Mouse (Mus musculus) embryonic facial prominence, embryonic 13.5 days (tissue): ENCODE results near the gene Dph3. TPM values are rescaled to one million over a fixed set of nuclear protein-coding genes. Genes with fewer than 3 reads are reported as not detected.

ENCODE experiments used
- ATAC-seq: fragments of 200-750 bp; cut with Nextera tagmentation; 2 replicates; pipeline ENCODE4 v1.8.0; 2017; ENCODE audit warnings: low read depth; ENCODE audit not compliant: insufficient number of reproducible peaks, insufficient read depth, low FRiP score, low TSS enrichment
- H3K27ac ChIP-seq: fragments of 300-500 bp; sonication (generic); 2 replicates; pipeline ENCODE4 v1.5.1; 2015; ENCODE audit warnings: moderate library complexity, mild to moderate bottlenecking, inconsistent platforms
- H3K27me3 ChIP-seq: fragments of 300-500 bp; sonication (generic); 2 replicates; pipeline ENCODE4 v1.6.1; 2015; ENCODE audit warnings: mild to moderate bottlenecking, inconsistent platforms
- H3K36me3 ChIP-seq: fragments of 300-500 bp; sonication (generic); 2 replicates; pipeline ENCODE4 v1.6.1; 2015; ENCODE audit warnings: mild to moderate bottlenecking, inconsistent platforms
- H3K4me1 ChIP-seq: fragments of 300-500 bp; sonication (generic); 2 replicates; pipeline ENCODE4 v1.6.1; 2015; ENCODE audit warnings: inconsistent platforms
- H3K4me2 ChIP-seq: fragments of 300-500 bp; sonication (generic); 2 replicates; pipeline ENCODE4 v1.6.1; 2015; ENCODE audit warnings: moderate library complexity, mild to moderate bottlenecking, inconsistent platforms
- H3K4me3 ChIP-seq: fragments of 300-500 bp; sonication (generic); 2 replicates; pipeline ENCODE4 v1.5.1; 2015; ENCODE audit warnings: mild to moderate bottlenecking, inconsistent platforms
- H3K9ac ChIP-seq: fragments of 300-500 bp; sonication (generic); 2 replicates; pipeline ENCODE4 v1.6.1; 2015; ENCODE audit warnings: mild to moderate bottlenecking, inconsistent platforms
- H3K9me3 ChIP-seq: fragments of 300-500 bp; sonication (generic); 2 replicates; pipeline ENCODE4 v1.6.1; 2016; ENCODE audit warnings: inconsistent platforms
- WGBS: fragments of 180-500 bp; shearing (Covaris S2); methylation state at CpG from one replicate; pipeline ENCODE4 v1.1.7; 2015; ENCODE audit warnings: mixed read lengths; 5-methylcytosine and 5-hydroxymethylcytosine counted together
- polyA plus RNA-seq: library from polyadenylated mRNA; unstranded; fragments of >200 nt; fragmentation: Nextera tagmentation; extraction: Ambion mirVana; gene quantifications from 2 replicates; pipeline ENCODE4 v1.2.1, GENCODE M21; 2015

The Dph3 gene
- polyA plus RNA-seq, 1 experiment from 2014 or later, result 77.9 TPM

- H3K9me3 ChIP-seq, result no peaks in the 10 kb centered on the region
- peaks cover 25% of the 10 kb centered on the region for H3K36me3 ChIP-seq
- H3K27me3 ChIP-seq, result no peaks in the 10 kb centered on the region
- peaks cover 13% of the 10 kb centered on the region for H3K4me1 ChIP-seq
- WGBS, result 94% methylated on average over 2 of the region's 2 CpGs
- H3K4me2 ChIP-seq, result no peak overlapping the region
- ATAC-seq, result no peak
- H3K4me3 ChIP-seq, result no peak overlapping the region
- no peak overlapping the region for H3K27ac ChIP-seq
- no peak overlapping the region for H3K9ac ChIP-seq
Measured at GRCm38 (mm10) chr14:32083466-32083865, 2.1 kb downstream of the Dph3 start.

DNA sequence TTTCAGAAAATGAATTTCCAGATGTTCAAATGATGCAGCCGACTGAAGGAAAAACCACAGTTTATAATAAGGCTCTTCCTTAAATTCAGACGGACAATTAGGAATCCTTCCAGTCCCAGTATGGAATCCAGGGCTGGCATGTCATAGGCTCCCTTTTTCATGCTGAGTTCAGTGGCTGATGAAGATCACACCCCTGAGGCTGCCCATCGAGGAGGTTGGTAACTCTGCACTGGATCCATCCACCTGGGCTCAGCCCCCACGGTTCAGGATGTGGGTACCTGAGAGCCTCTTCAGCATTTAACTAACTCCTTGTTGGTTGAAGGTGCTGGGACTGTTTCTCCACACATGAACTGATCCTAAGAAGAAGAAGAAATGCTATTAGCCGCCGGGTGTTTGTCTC, 2.6 kb downstream of the Dph3 start:
- ATAC-seq, result no peak
- Histone ChIP-seq H3K9me3 (no peaks in the 10 kb centered on the region), H3K27ac (no peak overlapping the region), H3K27me3 (no peaks in the 10 kb centered on the region), H3K9ac (no peak overlapping the region), H3K36me3 (peaks cover 25% of the 10 kb centered on the region), H3K4me3 (no peak overlapping the region), H3K4me1 (peaks cover 13% of the 10 kb centered on the region), H3K4me2 (no peak overlapping the region)
- WGBS, result 89% methylated on average over 6 of the region's 6 CpGs

- H3K27me3 ChIP-seq, result no peaks in the 10 kb centered on the region
- H3K4me2 ChIP-seq, result no peak overlapping the region
- no peak overlapping the region for H3K4me3 ChIP-seq
- ATAC-seq, result no peak
- 82% methylated on average over 10 of the region's 10 CpGs for WGBS
- H3K9me3 ChIP-seq, result no peaks in the 10 kb centered on the region
- no peak overlapping the region for H3K9ac ChIP-seq
- no peak overlapping the region for H3K27ac ChIP-seq
- H3K4me1 ChIP-seq, result peaks cover 3% of the 10 kb centered on the region
- H3K36me3 ChIP-seq, result peaks cover 25% of the 10 kb centered on the region
Measured at GRCm38 (mm10) chr14:32081026-32081425, 4.5 kb downstream of the Dph3 start.

GRCm38 (mm10) chr14:32076896-32077575, 8.5 kb downstream of the Dph3 start:
- H3K4me1 ChIP-seq, result no peaks in the 10 kb centered on the region
- H3K27ac ChIP-seq, result no peak overlapping the region
- H3K9me3 ChIP-seq, result no peaks in the 10 kb centered on the region
- no peak overlapping the region for H3K4me3 ChIP-seq
- peaks cover 14% of the 10 kb centered on the region for H3K36me3 ChIP-seq
- ATAC-seq, result no peak
- 47% methylated on average over 8 of the region's 8 CpGs for WGBS
- H3K27me3 ChIP-seq, result no peaks in the 10 kb centered on the region
- no peak overlapping the region; the same call in 1 of the 2 replicates for H3K9ac ChIP-seq
- H3K4me2 ChIP-seq, result no peak overlapping the region

- no peak for ATAC-seq
- 50% methylated on average over 7 of the region's 7 CpGs for WGBS
- Histone ChIP-seq H3K4me3 (no peak overlapping the region), H3K27me3 (no peaks in the 10 kb centered on the region), H3K36me3 (no peaks in the 10 kb centered on the region), H3K9ac (no peak overlapping the region), H3K27ac (no peak overlapping the region), H3K4me2 (no peak overlapping the region), H3K4me1 (no peaks in the 10 kb centered on the region), H3K9me3 (no peaks in the 10 kb centered on the region)
Measured at GRCm38 (mm10) chr14:32073901-32074300, 11.6 kb downstream of the Dph3 start.

GRCm38 (mm10) chr14:32073211-32073685, 12.3 kb downstream of the Dph3 start:
- H3K9me3 ChIP-seq, result no peaks in the 10 kb centered on the region
- no peaks in the 10 kb centered on the region for H3K27me3 ChIP-seq
- no peak overlapping the region for H3K4me3 ChIP-seq
- H3K4me1 ChIP-seq, result no peaks in the 10 kb centered on the region
- 50% methylated on average over 8 of the region's 8 CpGs for WGBS
- no peak overlapping the region for H3K4me2 ChIP-seq
- no peak for ATAC-seq
- H3K27ac ChIP-seq, result no peak overlapping the region
- no peak overlapping the region for H3K9ac ChIP-seq
- H3K36me3 ChIP-seq, result no peaks in the 10 kb centered on the region

GRCm38 (mm10) chr14:32072807-32073206, 12.7 kb downstream of the Dph3 start:
- Histone ChIP-seq H3K9ac (no peak overlapping the region), H3K4me2 (no peak overlapping the region), H3K9me3 (no peaks in the 10 kb centered on the region), H3K27ac (no peak overlapping the region), H3K27me3 (no peaks in the 10 kb centered on the region), H3K36me3 (no peaks in the 10 kb centered on the region), H3K4me1 (no peaks in the 10 kb centered on the region), H3K4me3 (no peak overlapping the region)
- ATAC-seq, result no peak

DNA sequence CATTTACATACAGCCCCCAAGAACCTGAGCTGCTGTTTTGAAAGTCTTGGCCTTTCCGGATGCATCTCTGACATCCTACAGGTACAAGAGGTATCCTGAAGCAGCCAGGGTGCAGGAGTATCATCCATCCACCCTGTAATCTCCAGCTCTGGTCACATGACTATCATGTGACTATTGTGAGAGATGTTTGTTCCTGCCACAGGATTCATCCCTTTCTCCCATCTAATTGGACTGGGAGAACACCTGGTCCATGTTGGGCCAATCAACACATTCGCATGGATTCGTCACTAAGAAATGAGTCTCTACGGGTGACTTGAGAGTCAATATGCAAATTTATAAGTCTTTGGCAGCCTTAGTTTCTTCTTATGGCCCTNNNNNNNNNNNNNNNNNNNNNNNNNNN, 24.1 kb downstream of the Dph3 start:
- no peak overlapping the region for H3K4me2 ChIP-seq
- H3K27me3 ChIP-seq, result no peaks in the 10 kb centered on the region
- 87% methylated on average over 4 of the region's 4 CpGs for WGBS
- H3K36me3 ChIP-seq, result no peaks in the 10 kb centered on the region
- H3K27ac ChIP-seq, result no peak overlapping the region
- H3K4me3 ChIP-seq, result no peak overlapping the region
- ATAC-seq, result no peak
- H3K9ac ChIP-seq, result no peak overlapping the region
- H3K4me1 ChIP-seq, result no peaks in the 10 kb centered on the region
- H3K9me3 ChIP-seq, result peaks cover 6% of the 10 kb centered on the region; the same call in 1 of the 2 replicates

DNA sequence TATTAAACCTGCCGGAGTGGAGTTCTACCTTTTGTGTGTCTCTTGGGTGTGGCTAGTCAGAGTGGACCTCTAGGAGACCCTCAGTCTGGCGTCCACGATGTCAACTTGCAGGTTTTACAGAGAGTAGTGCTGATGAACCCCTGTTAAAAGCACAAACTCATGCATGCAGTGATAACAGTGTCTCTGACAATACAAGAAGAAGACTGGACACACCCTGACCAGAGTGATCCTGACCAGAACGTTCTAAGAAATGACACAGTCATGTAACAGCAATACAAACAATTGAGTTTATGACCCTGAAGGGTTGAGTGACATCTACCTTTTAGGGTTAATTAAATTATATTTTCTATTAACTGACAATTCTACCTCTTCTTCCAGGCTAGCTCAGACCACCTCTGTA, 27.9 kb downstream of the Dph3 start:
- Histone ChIP-seq H3K4me3 (no peak overlapping the region), H3K4me2 (no peak overlapping the region), H3K9ac (no peak overlapping the region), H3K27ac (no peak overlapping the region), H3K4me1 (peaks cover 19% of the 10 kb centered on the region), H3K27me3 (no peaks in the 10 kb centered on the region), H3K9me3 (no peaks in the 10 kb centered on the region), H3K36me3 (no peaks in the 10 kb centered on the region)
- no peak for ATAC-seq
- WGBS, result 86% methylated on average over 4 of the region's 4 CpGs

DNA sequence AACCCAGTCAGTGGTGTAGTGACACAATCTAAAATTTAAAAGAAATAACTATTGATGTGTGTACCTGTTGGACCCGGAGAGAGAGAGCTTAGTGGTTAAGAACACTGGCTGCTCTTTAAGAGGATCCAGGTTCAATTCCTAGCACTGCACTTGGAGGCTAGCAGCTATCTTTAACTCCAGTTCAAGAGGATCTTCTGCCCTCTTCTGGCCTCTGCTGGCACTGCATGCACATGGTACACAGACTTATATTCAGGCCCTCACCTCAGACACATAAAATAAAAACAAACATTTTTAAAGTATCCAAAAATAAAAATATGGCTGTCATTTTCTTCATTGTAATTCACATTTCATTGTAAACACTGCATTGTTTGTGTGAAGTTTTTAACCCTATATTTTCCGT, 28.9 kb downstream of the Dph3 start:
- H3K36me3 ChIP-seq, result no peaks in the 10 kb centered on the region
- WGBS, result 97% methylated on average over 2 of the region's 2 CpGs
- peaks cover 19% of the 10 kb centered on the region for H3K4me1 ChIP-seq
- no peak overlapping the region for H3K9ac ChIP-seq
- H3K27ac ChIP-seq, result no peak overlapping the region
- H3K4me3 ChIP-seq, result no peak overlapping the region
- ATAC-seq, result no peak
- H3K27me3 ChIP-seq, result no peaks in the 10 kb centered on the region
- no peak overlapping the region for H3K4me2 ChIP-seq
- no peaks in the 10 kb centered on the region for H3K9me3 ChIP-seq

GRCm38 (mm10) chr14:32055781-32056180, 29.7 kb downstream of the Dph3 start:
- ATAC-seq, result no peak
- no peak overlapping the region for H3K4me3 ChIP-seq
- 61% methylated on average over 8 of the region's 8 CpGs for WGBS
- H3K4me1 ChIP-seq, result peaks cover 19% of the 10 kb centered on the region
- H3K27ac ChIP-seq, result no peak overlapping the region
- no peak overlapping the region for H3K4me2 ChIP-seq
- no peaks in the 10 kb centered on the region for H3K36me3 ChIP-seq
- H3K9me3 ChIP-seq, result no peaks in the 10 kb centered on the region
- H3K9ac ChIP-seq, result no peak overlapping the region
- no peaks in the 10 kb centered on the region for H3K27me3 ChIP-seq

DNA sequence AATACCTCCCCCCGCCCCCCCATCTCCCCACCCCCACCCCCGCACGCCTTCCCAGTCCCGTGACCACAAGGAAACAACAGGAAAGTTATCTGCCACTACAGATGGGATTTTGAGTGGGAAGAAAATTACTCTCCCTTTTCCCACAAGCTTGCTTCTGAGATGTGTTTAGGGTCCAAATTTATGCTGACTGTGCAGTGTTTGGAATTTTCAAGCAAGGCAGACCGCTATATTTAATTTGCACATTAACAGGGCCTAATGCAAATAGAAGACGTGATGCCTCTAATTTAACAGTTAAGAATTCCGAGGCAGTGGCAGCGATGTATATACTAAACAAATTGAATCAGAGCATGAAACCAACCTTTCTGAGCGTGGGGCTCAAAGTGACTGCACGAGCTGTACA, 30.7 kb downstream of the Dph3 start:
- Histone ChIP-seq H3K4me1 (peaks cover 19% of the 10 kb centered on the region), H3K27me3 (no peaks in the 10 kb centered on the region), H3K4me3 (no peak overlapping the region), H3K9ac (no peak overlapping the region), H3K4me2 (peak overlapping the region; percentile 20), H3K9me3 (no peaks in the 10 kb centered on the region), H3K36me3 (no peaks in the 10 kb centered on the region), H3K27ac (no peak overlapping the region)
- 29% methylated on average over 10 of the region's 10 CpGs for WGBS
- ATAC-seq, result no peak
